Mouse (Mus musculus) activated CD4-positive, CD25-positive, alpha-beta regulatory T cell, adult 4 months (primary cell): Measurements from ENCODE around the gene Cdk6. TPM values are rescaled to one million over a fixed set of nuclear protein-coding genes. Genes with fewer than 3 reads are reported as not detected.
"Not testable (repeated sequence)": the region's sequence is repeated elsewhere in the genome, so short reads cannot be mapped to it uniquely, and the experiment has no call there.

Experiments used
- ATAC-seq: one replicate; pipeline ENCODE4 v1.8.0; 2017
- polyA plus RNA-seq, 2 experiments: library from polyadenylated mRNA; unstranded; fragments of 100-300 nt; shearing (Covaris generic); gene quantifications; one replicate each; pipeline ENCODE4 v1.2.1; 2017

Gene Cdk6
- 10 to 100 TPM; 29.6 to 32.3 TPM for polyA plus RNA-seq

DNA sequence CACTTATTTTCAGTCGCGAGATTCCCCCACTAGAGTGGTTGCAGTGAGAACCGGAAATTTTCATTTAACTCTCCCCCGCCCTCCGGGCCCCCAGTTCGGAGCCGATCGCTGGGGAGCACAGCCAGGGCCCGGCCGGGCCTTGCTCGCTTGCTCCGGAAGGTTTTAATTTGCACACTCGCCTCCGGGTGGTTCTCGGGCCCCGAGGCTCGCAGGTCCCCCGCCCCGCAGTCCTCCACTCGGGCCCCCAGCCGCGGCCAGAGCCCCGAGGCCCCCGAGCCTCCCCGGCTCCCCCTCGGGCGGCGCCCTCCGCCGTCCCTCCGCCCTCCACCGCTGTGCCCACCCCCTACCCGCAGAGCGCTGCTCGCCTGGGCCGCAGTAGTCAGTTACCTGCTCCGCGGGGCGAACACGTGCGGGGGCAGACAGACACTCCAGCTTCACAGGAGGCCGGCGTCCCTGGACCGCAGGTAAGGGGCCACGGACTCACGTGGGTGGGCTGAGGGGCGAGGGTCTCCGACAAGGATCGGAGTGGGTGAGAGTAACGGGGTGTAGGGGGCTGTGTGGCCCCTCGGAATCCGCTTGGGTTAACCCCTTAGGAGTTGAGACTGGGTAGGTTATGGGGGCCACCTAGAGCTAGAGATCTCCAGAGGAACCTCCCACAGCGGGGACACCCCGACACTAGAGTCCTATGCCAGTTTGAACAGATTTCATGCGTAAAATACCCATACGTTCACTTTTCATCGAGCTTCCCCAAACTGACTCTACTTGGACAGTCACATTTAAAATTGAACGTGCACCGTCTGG is at the start of gene Cdk6:
Gene Cdk6, plus strand, starts transcription at position 375 of the 801 bp plus-strand sequence.
- ATAC-seq = no peak

DNA sequence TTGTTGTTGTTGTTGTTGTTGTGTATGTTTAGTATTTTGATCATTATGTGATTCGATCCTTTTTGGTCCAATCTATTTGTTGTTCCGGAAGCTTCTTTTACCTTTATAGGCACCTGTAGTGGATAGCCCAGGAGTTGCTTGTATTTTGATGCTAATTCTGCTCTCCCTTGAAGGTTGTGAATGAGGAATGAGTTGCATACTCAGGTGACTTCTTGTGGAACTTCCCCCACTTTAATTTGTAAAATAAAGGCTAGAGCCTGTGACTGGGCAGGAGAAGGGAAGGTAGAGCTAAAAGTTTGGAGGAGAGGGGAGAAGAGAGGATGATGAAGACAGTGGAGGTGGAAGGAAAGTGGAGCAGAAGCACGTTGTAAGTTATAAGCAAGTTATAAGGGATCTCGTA is 47.6 kb upstream of the Cdk6 start:
- ATAC-seq = no peak

DNA sequence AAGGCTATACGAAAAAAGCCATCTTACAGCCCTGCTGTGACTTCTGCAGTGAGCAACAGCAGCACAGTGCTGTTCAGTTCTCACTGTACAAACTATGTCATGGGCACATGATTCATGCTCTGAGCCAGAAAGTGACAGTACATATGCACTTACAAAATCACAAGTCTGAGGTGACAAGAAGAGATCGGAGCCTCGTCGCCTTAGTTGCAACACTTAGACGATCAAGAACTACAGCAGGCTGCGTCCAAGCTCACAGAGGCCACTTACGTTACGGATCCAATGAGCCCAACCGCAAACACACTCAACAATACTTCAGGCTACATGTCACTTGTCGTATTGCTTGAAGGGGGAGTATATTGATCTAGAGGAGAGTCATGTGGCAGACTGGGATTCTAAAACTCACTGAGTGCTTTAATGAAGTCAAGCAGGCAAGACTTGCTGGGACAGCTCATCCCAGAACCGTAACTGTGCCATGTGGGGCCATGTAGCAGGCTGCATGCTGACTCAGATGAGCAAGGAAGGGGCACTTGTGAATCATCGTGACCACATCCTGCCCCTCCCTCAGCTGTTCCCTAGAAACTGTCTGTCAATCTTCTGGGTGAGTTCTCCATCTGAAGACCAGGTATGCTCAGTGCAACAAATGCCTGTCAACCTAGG is 40.4 kb upstream of the Cdk6 start:
- ATAC-seq = peak; percentile 98

DNA sequence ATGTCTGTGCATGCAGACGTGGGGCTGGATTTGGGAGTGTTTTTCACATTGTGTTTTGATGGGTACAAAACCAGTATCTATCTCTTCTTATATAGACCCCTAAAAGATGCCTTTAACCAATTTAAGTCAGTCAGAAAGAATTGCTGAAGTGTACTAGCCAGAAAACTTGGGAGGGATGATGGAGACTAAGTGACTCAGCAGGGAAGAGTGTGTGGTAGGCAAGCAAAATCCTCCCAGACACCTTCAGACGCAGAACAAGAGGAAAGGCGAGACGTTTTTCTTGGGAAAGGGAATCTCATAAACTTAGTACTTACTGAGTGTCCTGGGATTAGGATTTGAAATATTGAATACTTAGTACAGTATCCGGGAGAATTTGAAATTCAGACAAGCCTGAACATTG is 39.8 kb upstream of the Cdk6 start:
- ATAC-seq = no peak

DNA sequence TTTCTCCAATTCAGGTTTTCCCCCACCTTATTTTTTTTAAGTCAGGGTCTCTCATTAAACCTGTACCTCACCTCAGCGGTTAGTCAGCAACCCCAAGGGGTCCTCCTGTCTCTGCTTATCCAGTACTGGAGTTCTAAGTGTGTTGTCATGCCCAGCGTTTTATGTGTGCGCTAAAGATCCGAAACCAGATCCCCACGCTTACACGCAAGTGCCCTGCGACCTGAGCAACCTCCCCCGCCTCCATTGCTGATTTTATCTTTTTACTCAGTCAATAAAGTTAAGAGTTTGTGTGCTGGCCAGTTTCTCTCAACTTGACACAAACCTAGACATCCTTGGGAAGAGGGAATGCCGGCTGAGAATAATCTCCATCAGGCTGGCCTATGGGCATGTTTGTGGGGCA is 37.4 kb upstream of the Cdk6 start:
- ATAC-seq = no peak

DNA sequence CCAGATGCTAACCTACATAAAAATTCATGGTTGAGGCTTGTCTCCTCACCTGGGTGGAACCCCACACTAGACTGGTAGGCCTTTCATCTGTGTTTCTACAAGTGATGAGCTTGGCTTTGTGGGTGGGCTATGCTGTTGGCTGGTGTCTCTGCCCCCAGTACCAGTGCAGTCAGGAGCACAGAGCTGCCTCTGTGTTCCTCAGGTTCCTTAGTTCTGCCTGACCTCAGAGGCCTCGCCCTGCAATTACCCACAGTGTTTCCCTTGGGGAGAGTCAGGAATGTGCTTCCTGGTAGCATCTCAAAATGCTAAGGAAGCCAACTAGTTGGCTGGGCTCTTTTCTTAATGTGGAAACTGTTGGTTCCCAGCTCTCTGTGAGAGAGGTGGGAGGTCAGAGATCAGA is 35.1 kb upstream of the Cdk6 start:
- no peak for ATAC-seq

DNA sequence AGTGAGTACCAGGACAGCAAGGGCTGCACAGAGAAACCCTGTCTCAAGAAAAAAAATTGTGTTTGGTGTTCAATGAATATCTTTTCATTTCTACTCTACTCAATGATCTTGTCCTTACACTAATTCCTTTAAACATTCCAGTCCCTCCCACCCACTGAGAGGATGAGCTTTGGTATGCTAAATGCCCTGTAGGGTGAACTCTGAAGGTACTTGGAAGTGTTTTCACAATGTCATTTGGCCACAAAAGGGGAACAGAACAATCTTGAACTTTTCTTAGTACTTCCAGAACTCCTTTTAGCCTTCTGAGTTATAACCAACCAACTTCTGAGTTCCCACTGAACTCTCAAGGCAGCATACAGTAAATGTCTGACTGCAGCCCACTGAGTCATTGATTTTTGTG is 32.2 kb upstream of the Cdk6 start:
- ATAC-seq = no peak

DNA sequence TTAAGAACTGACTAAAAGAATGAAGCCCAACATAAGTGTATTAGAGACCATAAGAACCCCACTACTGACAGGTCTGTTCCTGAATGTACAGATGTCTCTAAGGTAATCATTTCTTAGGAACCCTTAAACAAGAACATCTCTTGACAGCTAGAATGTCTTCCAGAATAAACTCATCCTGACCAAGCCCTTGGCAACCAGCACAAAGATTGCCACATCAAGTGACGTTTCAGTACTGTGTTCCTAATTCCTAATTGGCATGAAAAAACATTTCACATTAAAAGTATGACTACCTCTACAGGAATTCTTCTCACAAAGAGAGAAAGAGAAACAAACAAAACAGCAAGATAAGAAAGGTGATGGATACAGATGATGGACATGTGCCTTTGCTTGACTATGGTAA is 31.7 kb upstream of the Cdk6 start:
- ATAC-seq = no peak

DNA sequence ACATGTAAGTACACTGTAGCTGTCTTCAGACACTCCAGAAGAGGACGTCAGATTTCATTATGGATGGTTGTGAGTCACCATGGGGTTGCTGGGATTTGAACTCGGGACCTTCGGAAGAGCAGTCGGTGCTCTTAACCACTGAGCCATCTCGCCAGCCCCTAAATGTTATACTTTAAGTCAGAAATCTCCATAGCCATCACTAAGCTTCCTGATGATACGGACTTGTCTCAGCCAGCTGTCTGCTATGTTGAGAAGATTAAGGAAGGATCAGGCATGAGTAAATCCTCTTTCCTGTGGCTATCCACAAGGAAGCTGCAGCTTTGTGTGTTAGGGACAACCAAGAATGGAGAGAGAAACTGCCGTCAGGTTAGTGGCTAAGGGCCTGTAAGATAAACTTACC is 30.1 kb upstream of the Cdk6 start:
- ATAC-seq = not testable (repeated sequence)

DNA sequence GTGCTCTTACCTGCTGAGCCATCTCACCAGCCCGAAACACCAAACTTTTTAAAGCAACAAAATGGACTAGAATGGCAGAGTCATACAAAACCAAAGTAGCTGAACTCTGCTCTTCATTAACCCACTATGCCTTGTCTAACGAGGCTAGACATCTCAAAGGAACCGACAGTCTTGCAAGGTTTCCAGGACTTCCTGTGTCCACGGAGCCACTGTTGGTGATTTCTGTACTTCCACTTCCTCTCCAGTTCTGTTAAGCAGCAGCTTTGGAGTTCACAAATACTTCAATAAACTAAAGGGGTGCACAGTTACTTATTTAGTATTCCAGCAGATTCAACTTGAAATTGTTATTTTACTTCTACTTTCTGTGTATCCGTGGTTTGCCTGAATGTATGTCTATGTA is 23.6 kb upstream of the Cdk6 start:
- not testable (repeated sequence) for ATAC-seq

DNA sequence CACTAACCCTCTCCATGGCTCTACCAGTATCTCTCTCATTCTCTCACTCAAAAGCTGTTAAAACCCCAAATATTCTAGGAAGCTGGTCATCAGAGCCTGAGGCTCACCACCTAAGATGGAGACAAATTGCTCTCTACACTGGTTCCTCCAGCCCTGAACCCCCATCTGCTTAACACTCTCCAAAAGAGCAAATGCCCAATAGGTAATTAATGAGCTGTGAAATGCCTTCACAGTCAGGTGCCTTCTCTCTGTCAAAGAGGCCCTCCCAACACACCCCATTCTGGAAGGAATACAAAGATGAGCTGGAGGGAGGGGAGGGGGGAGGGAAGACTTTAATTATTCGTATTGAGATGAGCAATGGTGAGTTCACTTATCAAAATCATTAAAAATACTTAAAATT is 21.1 kb upstream of the Cdk6 start:
- ATAC-seq = no peak

DNA sequence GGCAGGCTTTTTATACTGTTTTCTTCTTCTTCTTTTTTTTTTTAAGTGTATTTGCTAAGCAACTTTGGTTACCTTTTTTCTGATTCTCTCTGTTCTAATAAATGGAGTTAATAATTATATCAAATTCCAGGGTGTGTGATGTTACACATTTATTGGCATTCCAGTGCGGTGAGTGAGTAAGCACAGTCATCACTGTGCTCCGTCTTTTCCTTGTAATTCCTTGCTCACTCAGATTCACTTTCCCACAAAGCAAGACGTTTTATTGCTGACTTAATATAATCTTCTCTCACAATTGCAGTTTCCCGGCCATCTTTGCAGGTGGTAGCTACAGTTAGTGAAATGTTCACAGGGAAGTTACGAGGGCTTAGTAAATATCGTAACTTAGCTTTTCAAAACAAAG is 19.2 kb upstream of the Cdk6 start:
- no peak for ATAC-seq

DNA sequence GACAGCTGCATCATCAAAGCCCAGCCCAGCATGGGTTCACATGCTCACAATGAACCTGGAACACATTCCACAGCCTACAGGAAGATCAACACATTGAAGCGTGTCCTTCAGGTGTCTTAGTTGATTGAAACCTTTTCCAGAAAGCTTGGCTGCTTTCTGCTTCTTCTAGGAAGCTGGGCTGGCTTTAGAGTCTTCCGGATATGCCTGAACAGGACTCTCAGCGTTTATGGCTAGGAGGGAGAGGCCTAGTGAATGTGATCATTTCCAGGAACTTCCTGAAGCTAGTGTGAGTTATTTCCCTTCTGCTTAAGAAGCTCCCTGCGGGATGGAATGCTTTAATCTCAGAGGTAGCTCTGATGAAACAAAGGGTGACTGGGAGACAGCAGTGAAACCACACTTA is 17.2 kb upstream of the Cdk6 start:
- no peak for ATAC-seq

DNA sequence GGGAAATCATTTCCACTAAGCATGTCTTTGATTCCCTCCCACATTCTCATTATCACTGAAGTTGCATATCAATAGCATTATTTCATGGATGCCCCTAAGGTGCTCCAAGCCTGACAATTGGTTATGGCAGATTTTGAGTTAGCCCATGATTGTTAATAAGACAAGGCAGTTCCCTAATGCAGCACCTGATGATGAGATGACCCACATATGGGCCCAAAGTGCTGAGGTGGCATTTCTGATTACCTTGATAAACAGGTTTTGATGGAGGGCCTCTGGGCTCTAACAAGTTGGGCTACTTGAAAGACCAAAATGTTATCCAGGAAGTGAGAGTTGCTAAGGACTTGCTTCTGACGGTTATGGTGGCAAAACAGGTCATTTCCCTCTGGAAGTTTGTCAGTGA is 11.9 kb upstream of the Cdk6 start:
- ATAC-seq = no peak

DNA sequence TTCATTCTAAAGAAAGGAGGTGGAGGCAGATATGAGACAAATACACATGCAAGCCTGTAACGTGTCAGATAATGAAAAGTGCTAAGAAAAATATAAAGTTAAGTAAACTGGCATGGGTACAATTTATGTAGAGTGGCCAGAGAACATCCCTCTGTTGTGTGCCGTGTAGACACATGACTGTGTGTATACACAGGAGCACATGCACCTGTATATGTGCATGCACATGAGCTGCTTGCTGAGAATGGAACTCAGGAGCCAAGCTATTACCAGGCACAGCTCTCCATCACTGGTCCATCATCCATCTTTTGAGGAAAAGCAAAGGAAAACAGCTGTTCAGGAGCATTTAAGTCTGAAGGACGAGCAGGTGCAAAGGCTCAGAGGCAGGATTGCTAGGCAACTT is 10.4 kb upstream of the Cdk6 start:
- ATAC-seq = no peak

DNA sequence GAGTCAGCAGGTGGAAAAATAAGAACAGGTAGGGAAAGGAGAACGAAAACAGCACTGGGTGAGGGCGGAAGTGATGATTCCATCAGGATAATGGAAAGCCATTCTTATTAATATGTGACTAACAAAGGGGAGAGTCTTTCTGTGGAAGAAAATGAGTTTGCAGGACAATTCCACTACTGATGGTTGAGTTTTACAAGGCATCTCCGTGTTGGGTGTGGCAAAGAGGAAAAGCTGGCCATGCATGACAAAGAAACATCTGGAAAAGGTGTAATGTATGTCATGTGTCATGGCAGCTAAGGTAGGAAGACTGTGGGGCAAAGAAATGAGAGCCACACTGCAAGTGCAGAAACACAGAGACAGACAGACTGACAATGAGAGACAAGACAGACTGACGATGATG is 8.3 kb upstream of the Cdk6 start:
- ATAC-seq = not testable (repeated sequence)

DNA sequence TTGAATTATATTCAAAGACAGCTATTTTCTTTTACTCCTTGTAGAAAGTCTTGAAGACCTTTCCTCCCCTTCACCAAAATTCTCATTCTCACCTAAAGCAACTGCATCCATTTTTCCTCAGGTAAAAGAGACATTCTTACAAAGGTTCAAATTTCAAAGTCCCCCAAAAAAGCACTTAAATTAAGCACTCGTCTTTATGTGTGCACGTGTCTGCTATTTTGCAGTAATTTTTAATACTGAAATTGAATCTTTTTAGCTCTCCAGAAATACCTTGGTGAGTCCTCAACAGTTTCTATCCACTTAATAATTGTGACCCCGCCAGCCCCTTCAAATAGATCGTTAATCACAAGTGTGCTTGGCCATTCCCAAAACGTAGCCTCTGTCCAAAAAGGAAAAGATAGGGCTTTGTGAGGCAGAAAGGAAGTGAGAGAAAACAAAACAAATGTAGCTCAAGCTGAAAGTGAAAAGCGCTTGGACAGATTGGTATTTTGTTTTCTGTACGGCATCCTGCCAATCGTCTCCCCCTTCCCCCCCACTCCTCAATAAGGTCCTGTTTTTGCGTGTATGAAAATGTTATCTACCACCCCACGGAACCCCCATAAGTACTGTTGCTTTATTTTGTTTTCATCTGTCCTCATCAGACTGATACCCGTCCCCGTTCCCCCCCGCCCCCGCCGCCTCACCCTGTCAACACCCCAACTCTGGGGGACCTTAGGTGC is 786 bp upstream of the Cdk6 start:
- ATAC-seq = not testable (repeated sequence)

DNA sequence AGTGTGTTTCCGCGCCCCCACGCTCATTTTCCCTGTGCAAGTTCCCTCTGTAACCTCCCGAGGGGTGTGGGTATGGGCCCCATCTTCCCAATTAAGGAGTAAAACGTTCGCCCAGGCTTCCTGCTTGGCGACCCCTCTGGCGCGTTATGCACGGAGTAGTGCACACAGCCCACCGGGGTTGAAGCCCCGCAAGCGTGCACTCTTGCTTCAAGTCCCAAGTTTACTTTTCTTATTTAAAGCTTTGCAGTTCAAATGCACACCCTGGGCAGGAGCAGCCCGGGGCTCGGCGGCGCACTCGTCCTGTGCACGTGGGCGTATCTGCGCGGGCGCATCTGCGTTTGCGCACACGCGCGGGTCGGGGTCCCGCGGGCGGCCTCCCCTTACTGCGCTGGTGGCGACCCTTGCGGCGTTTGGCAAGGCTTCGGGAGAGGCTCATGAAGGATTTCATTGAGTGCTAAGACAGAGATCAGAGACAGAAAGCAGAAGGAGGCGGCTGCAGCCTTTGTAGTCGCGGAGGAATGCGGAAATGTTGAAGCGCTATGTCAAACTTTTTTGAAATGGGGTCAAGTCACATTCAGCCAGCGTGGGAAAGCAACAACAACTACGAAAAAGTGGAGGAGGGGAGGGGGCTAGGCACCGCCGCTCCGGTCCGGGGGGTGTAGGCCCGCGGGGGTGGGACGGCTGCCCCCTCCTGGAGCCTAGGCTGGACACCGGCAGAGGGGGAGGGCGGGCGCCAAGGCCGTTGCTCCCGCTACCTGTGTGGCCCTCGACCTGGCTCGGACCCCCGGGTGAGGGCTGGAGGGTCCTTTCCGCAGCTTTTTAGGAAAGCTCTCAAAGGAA is 866 bp downstream of the Cdk6 start:
- peak; percentile 20 for ATAC-seq

DNA sequence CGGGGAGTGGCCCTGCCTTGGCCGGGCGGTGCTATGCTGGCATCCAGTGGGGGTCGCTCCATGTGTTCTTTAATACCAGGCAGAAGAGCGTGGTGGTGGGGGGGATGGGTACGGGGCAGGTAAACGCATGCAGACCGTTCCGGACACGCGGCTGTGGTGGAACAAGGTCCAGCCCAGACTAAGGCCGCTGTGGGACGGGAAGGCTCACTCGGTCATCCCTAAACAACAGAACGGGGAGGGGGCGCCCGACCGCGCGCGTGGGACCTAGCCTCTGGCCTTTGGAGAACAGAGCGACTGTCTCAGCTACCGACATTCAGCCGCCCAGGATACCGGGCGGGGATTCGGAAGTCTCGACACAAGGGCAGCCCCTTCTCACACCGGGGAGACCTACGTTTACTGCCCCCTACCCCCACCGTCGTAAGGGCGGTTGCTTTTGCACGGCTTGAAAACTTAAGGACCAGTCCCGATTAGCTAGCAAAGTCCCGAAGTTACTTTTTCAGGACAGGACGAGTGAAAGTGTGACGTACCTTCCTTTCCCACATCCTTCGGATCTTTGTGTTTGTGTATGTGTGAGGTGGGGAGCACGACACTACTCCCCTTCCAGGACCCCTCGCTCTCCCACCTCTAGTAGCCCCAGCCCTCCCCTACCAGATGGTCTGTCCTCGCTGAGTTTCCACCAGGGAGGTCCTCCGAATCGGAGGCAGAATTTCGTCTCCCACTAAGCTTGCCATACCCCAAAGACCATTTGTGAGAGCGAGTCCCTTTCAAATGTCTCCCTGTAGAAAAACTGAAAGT is 1.7 kb downstream of the Cdk6 start:
- peak; percentile 29 for ATAC-seq

DNA sequence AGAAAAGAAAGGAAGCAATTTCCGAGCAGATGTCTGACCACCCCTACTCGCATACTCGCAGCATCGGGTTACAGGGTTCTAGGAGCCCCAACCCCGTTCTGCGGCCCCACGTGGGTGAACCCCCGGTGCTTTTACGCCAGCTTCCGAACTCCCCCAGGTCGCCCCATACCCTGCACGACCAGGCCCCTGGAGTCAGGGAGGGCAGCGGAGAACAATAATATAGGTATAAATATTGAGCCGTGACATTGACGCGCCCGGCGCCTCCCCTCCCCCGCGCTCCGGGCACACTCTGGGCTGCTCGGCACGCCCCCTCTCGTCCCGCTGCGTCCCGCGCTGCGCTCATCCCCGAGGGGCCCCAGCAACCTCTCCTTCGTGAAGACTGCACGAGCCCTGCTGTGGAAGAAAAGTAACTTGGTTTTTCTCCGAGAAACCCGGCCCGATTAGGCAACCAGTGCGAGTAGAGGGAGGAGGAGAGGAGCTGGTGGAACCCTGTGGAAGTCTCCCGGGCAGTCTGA is 2.3 kb downstream of the Cdk6 start:
- ATAC-seq = peak; percentile 20

DNA sequence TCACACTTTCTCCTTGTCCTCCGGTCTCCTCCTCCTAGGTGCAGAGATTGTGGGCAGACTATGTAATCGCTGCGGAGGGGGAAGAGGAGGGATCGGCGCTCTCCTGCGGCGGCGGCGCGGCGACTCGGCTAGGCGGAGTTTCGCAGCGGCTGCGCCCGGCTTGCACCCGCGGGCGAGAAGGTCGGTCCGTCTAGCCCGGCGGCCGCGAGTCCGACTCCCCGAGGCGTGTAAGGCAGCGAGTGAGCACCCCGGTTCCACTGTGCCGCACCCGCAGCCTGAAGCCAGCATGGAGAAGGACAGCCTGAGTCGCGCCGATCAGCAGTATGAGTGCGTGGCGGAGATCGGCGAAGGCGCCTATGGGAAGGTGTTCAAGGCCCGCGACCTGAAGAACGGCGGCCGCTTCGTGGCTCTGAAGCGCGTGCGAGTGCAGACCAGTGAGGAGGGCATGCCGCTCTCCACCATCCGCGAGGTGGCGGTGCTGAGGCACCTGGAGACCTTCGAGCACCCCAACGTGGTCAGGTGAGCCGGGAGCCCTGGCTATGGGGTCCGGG is 2.9 kb downstream of the Cdk6 start:
- peak; percentile 51 for ATAC-seq
